Mouse (Mus musculus): ENCODE measurements around the gene Arap1. TPM values are rescaled to one million over a fixed set of nuclear protein-coding genes. Genes with fewer than 3 reads are reported as not detected.

Gene Arap1
- total and polyA plus RNA-seq, 2 experiments from 2014 or later = 6.9 to 30.0 TPM

- ATAC-seq (ENCODE audit: low FRiP score) (no peak), DNase-seq (ENCODE audit: low spot score) (no peak)
- H3K4me1 ChIP-seq (ENCODE audit: insufficient read depth, low read length) = peaks cover 11% of the 10 kb centered on the region; the same call in 1 of the 2 replicates
- no peak for TF ChIP-seq CTCF (IDR thresholded peaks at IDR 0.05)
- H3K4me2 ChIP-seq (ENCODE audit: low read depth, low read length, poor library complexity, severe bottlenecking) = peak overlapping the region; percentile 58
- H3K4me3 ChIP-seq (ENCODE audit: low read depth, low read length) = peak overlapping the region; percentile 28; the same call in 1 of the 2 replicates
- H3K27me3 ChIP-seq (ENCODE audit: insufficient read depth, low read length) = peaks cover 6% of the 10 kb centered on the region; the same call in 1 of the 2 replicates
- H3K36me3 ChIP-seq (ENCODE audit: insufficient read depth, low read length) = no peaks in the 10 kb centered on the region
- H3K9ac ChIP-seq (replicated peaks; ENCODE audit: low read length, poor library complexity, severe bottlenecking) = no peak overlapping the region
- 78% methylated on average over 8 of the region's 8 CpGs for WGBS
- no peaks in the 10 kb centered on the region for H3K9me3 ChIP-seq (ENCODE audit: low read length)
- H3K27ac ChIP-seq (ENCODE audit: low read depth, low read length) = no peak overlapping the region
Observed at GRCm38 (mm10) chr7:101422646-101423045, 74.8 kb downstream of the Arap1 start.

- peak; percentile 50 for DNase-seq (ENCODE audit: low spot score)
- no peak for ATAC-seq (ENCODE audit: low FRiP score)
- peaks cover 6% of the 10 kb centered on the region; the same call in 1 of the 2 replicates for H3K27me3 ChIP-seq (ENCODE audit: insufficient read depth, low read length)
- H3K27ac ChIP-seq (ENCODE audit: low read depth, low read length) = no peak overlapping the region
- WGBS = 71% methylated on average over 6 of the region's 6 CpGs
- H3K4me2 ChIP-seq (ENCODE audit: low read depth, low read length, poor library complexity, severe bottlenecking) = no peak overlapping the region
- no peak for TF ChIP-seq CTCF (IDR thresholded peaks at IDR 0.05)
- H3K9me3 ChIP-seq (ENCODE audit: low read length) = no peaks in the 10 kb centered on the region
- peaks cover 11% of the 10 kb centered on the region; the same call in 1 of the 2 replicates for H3K4me1 ChIP-seq (ENCODE audit: insufficient read depth, low read length)
- no peak overlapping the region for H3K9ac ChIP-seq (replicated peaks; ENCODE audit: low read length, poor library complexity, severe bottlenecking)
- H3K4me3 ChIP-seq (ENCODE audit: low read depth, low read length) = no peak overlapping the region
- H3K36me3 ChIP-seq (ENCODE audit: insufficient read depth, low read length) = no peaks in the 10 kb centered on the region
Observed at GRCm38 (mm10) chr7:101423970-101424369, 76.1 kb downstream of the Arap1 start.

- ATAC-seq (ENCODE audit: low FRiP score) = no peak
- Histone ChIP-seq H3K27me3 (ENCODE audit: insufficient read depth, low read length) (no peaks in the 10 kb centered on the region), H3K9me3 (ENCODE audit: low read length) (no peaks in the 10 kb centered on the region), H3K36me3 (ENCODE audit: insufficient read depth, low read length) (no peaks in the 10 kb centered on the region), H3K4me3 (ENCODE audit: low read depth, low read length) (no peak overlapping the region), H3K9ac (replicated peaks; ENCODE audit: low read length, poor library complexity, severe bottlenecking) (no peak overlapping the region), H3K4me2 (ENCODE audit: low read depth, low read length, poor library complexity, severe bottlenecking) (peak overlapping the region; percentile 30), H3K27ac (ENCODE audit: low read depth, low read length) (no peak overlapping the region), H3K4me1 (ENCODE audit: insufficient read depth, low read length) (no peaks in the 10 kb centered on the region; the same call in 1 of the 2 replicates)
- 77% methylated on average over 8 of the region's 8 CpGs for WGBS
- DNase-seq (ENCODE audit: low spot score) = no peak
- no peak for TF ChIP-seq CTCF (IDR thresholded peaks at IDR 0.05)
Observed at GRCm38 (mm10) chr7:101426692-101427091, 78.8 kb downstream of the Arap1 start.

GRCm38 (mm10) chr7:101427736-101428135 lies 79.9 kb downstream of the Arap1 start:
- no peaks in the 10 kb centered on the region; the same call in 1 of the 2 replicates for H3K4me1 ChIP-seq (ENCODE audit: insufficient read depth, low read length)
- H3K27ac ChIP-seq (ENCODE audit: low read depth, low read length) = no peak overlapping the region
- H3K27me3 ChIP-seq (ENCODE audit: insufficient read depth, low read length) = no peaks in the 10 kb centered on the region
- DNase-seq (ENCODE audit: low spot score) (peak; percentile 52), ATAC-seq (ENCODE audit: low FRiP score) (0 out of 2 replicates have a peak, but pooled peaks have one; percentile 3)
- no peaks in the 10 kb centered on the region for H3K9me3 ChIP-seq (ENCODE audit: low read length)
- H3K4me3 ChIP-seq (ENCODE audit: low read depth, low read length) = no peak overlapping the region
- no peak overlapping the region for H3K9ac ChIP-seq (replicated peaks; ENCODE audit: low read length, poor library complexity, severe bottlenecking)
- no peak overlapping the region for H3K4me2 ChIP-seq (ENCODE audit: low read depth, low read length, poor library complexity, severe bottlenecking)
- peak; percentile 85 for TF ChIP-seq CTCF (IDR thresholded peaks at IDR 0.05)
- 18% methylated on average over 2 of the region's 2 CpGs for WGBS
- H3K36me3 ChIP-seq (ENCODE audit: insufficient read depth, low read length) = no peaks in the 10 kb centered on the region

GRCm38 (mm10) chr7:101435038-101435437 lies 87.2 kb downstream of the Arap1 start:
- WGBS = 59% methylated on average over 6 of the region's 6 CpGs
- Histone ChIP-seq H3K27ac (ENCODE audit: low read depth, low read length) (no peak overlapping the region), H3K27me3 (ENCODE audit: insufficient read depth, low read length) (no peaks in the 10 kb centered on the region), H3K36me3 (ENCODE audit: insufficient read depth, low read length) (no peaks in the 10 kb centered on the region), H3K4me3 (ENCODE audit: low read depth, low read length) (no peak overlapping the region), H3K9ac (replicated peaks; ENCODE audit: low read length, poor library complexity, severe bottlenecking) (no peak overlapping the region), H3K4me2 (ENCODE audit: low read depth, low read length, poor library complexity, severe bottlenecking) (no peak overlapping the region), H3K9me3 (ENCODE audit: low read length) (no peaks in the 10 kb centered on the region), H3K4me1 (ENCODE audit: insufficient read depth, low read length) (no peaks in the 10 kb centered on the region)
- ATAC-seq (ENCODE audit: low FRiP score) = no peak
- no peak for TF ChIP-seq CTCF (IDR thresholded peaks at IDR 0.05)
- no peak for DNase-seq (ENCODE audit: low spot score)

GRCm38 (mm10) chr7:101437876-101438275 lies 90.0 kb downstream of the Arap1 start:
- no peak overlapping the region for H3K9ac ChIP-seq (replicated peaks; ENCODE audit: low read length, poor library complexity, severe bottlenecking)
- DNase-seq (ENCODE audit: low spot score) (no peak), ATAC-seq (ENCODE audit: low FRiP score) (no peak)
- WGBS = 16% methylated on average over 1 of the region's 1 CpGs
- no peaks in the 10 kb centered on the region for H3K4me1 ChIP-seq (ENCODE audit: insufficient read depth, low read length)
- H3K36me3 ChIP-seq (ENCODE audit: insufficient read depth, low read length) = no peaks in the 10 kb centered on the region
- H3K27ac ChIP-seq (ENCODE audit: low read depth, low read length) = no peak overlapping the region
- H3K4me3 ChIP-seq (ENCODE audit: low read depth, low read length) = no peak overlapping the region
- TF ChIP-seq CTCF (IDR thresholded peaks at IDR 0.05) = no peak
- H3K4me2 ChIP-seq (ENCODE audit: low read depth, low read length, poor library complexity, severe bottlenecking) = no peak overlapping the region
- no peaks in the 10 kb centered on the region for H3K9me3 ChIP-seq (ENCODE audit: low read length)
- no peaks in the 10 kb centered on the region for H3K27me3 ChIP-seq (ENCODE audit: insufficient read depth, low read length)
